Mouse (Mus musculus): Measurements from ENCODE around the gene Kmt2b. TPM values are rescaled to one million over a fixed set of nuclear protein-coding genes. Genes with fewer than 3 reads are reported as not detected.

Gene Kmt2b
- polyA plus RNA-seq, 2 experiments = 13.1 to 62.0 TPM

DNA sequence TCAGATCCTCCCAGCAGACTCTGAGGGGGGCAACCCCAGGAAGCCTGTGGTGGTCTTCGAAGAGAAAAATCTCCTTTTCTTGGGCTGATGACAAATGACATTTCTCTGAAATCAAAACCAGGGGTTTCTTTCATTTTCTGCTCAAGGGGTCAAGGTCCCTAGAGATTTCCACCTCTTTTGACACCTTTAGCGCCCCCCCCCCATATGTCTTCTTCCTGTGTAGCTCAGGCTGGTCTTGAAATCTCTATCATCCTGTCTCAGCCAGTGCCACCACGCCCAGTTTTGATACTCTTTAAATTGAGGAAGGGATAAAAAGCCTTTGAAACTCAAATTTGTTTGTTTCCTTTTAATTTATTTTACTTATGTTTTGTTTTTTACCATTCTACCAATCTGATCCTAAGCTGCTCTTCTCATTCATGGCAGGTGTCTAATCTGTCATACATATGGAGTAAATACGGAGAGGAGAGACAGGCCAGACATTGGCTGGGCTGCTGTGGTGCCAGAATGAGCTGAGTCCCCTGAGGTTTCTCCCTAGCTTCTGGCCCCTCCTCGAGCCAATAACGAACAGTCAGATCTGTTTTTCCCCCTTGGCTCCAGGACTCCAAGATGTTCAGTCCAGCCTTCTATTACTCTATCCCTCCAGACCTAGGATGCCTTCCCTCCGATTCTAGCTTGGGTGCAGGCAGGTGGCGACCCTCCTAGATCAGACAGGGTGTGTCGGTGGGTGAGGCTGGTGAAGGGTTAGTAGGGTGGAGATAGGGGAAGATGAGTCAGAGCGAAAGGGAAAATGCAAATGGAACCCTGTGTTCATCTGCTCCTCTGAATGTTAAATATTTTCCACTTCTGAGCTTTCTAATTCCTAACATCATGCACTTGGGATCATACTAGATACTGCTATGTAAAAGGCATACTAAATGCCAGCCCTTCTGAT, 5.3 kb upstream of the Kmt2b start:
- H3K27me3 ChIP-seq (ENCODE audit: control insufficient read depth, insufficient read depth, low read length) = no peaks in the 10 kb centered on the region
- no peak for ATAC-seq (ENCODE audit: low FRiP score, low read depth)
- H3K27ac ChIP-seq (replicated peaks; ENCODE audit: low read depth, low read length) = no peak overlapping the region
- H3K4me2 ChIP-seq (replicated peaks; ENCODE audit: low read depth, low read length, severe bottlenecking) = no peak overlapping the region
- H3K4me1 ChIP-seq (ENCODE audit: control insufficient read depth, insufficient read depth, low read length) = peaks cover 3% of the 10 kb centered on the region; the same call in 1 of the 2 replicates
- H3K9ac ChIP-seq (ENCODE audit: low read depth, low read length, severe bottlenecking) = no peak overlapping the region
- 76% methylated on average over 10 of the region's 10 CpGs for WGBS
- no peak overlapping the region for H3K4me3 ChIP-seq (replicated peaks; ENCODE audit: low read length)
- H3K36me3 ChIP-seq (ENCODE audit: control insufficient read depth, insufficient read depth, low read length) = no peaks in the 10 kb centered on the region
- no peak for TF ChIP-seq POLR2A (IDR thresholded peaks at IDR 0.05; ENCODE audit: borderline replicate concordance, extremely low read depth, insufficient read depth, insufficient read length)
- no peak for DNase-seq (ENCODE audit: low spot score)
- H3K9me3 ChIP-seq (ENCODE audit: control insufficient read depth, low read length) = no peaks in the 10 kb centered on the region

DNA sequence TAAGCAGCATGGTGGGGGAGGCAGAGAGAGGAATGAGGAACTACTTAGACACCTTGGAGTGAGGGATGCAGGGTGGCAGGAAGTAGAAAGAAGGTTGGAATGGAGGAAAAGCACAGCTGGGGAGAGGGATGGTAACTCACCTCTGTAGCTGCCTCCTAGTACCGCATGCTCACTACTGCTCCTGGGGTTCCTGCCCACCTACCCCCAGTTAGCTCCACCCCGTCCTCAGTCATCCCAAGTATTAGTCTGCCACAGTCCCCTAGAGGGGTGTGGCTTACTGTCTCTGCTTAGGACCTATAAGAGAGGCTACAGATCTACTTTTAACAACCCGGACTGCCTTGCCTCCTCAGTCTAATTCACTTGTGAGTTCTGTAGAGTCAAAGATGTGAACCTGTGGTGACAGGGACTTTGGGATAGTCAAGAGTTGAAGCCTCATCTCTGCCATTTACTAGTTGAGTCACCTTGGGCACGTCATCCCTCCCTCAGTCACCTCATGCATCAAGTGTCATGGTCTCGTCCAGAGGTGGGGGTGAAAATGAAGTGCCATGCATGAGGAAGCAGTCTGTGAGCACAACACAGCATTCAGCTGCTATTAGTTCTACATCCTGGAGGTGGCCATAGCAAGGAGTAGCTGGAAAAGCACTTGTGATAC, 4.4 kb upstream of the Kmt2b start:
- Histone ChIP-seq H3K4me3 (replicated peaks; ENCODE audit: low read length) (no peak overlapping the region), H3K36me3 (ENCODE audit: control insufficient read depth, insufficient read depth, low read length) (no peaks in the 10 kb centered on the region), H3K27me3 (ENCODE audit: control insufficient read depth, insufficient read depth, low read length) (no peaks in the 10 kb centered on the region), H3K4me2 (replicated peaks; ENCODE audit: low read depth, low read length, severe bottlenecking) (no peak overlapping the region), H3K27ac (replicated peaks; ENCODE audit: low read depth, low read length) (no peak overlapping the region), H3K9me3 (ENCODE audit: control insufficient read depth, low read length) (no peaks in the 10 kb centered on the region), H3K9ac (ENCODE audit: low read depth, low read length, severe bottlenecking) (no peak overlapping the region), H3K4me1 (ENCODE audit: control insufficient read depth, insufficient read depth, low read length) (peaks cover 3% of the 10 kb centered on the region; the same call in 1 of the 2 replicates)
- 39% methylated on average over 5 of the region's 5 CpGs for WGBS
- ATAC-seq (ENCODE audit: low FRiP score, low read depth) (no peak), DNase-seq (ENCODE audit: low spot score) (no peak)
- TF ChIP-seq POLR2A (IDR thresholded peaks at IDR 0.05; ENCODE audit: borderline replicate concordance, extremely low read depth, insufficient read depth, insufficient read length) = no peak

DNA sequence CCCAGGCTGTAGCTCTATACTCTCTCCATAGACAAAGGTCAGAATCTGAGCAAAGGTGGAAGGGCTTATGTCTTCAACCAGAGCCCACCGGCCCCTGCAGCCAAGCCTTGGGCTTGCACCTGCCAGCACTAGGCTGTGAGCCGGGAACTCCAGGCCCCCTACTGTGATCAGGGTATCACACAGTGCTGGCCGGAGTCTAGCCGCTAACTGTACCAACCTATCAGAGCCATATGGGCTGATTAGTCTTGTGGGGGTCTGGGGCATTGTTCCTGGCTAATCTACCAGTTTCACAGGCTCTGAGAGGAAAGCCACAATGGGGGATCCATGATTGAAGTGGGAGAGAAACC, 3.1 kb upstream of the Kmt2b start:
- Histone ChIP-seq H3K4me1 (ENCODE audit: control insufficient read depth, insufficient read depth, low read length) (peaks cover 14% of the 10 kb centered on the region), H3K4me3 (replicated peaks; ENCODE audit: low read length) (no peak overlapping the region), H3K27me3 (ENCODE audit: control insufficient read depth, insufficient read depth, low read length) (no peaks in the 10 kb centered on the region), H3K4me2 (replicated peaks; ENCODE audit: low read depth, low read length, severe bottlenecking) (no peak overlapping the region), H3K9me3 (ENCODE audit: control insufficient read depth, low read length) (no peaks in the 10 kb centered on the region), H3K36me3 (ENCODE audit: control insufficient read depth, insufficient read depth, low read length) (peaks cover 2% of the 10 kb centered on the region), H3K27ac (replicated peaks; ENCODE audit: low read depth, low read length) (no peak overlapping the region), H3K9ac (ENCODE audit: low read depth, low read length, severe bottlenecking) (no peak overlapping the region)
- WGBS = 43% methylated on average over 4 of the region's 4 CpGs
- no peak for DNase-seq (ENCODE audit: low spot score)
- ATAC-seq (ENCODE audit: low FRiP score, low read depth) = no peak
- TF ChIP-seq POLR2A (IDR thresholded peaks at IDR 0.05; ENCODE audit: borderline replicate concordance, extremely low read depth, insufficient read depth, insufficient read length) = no peak

DNA sequence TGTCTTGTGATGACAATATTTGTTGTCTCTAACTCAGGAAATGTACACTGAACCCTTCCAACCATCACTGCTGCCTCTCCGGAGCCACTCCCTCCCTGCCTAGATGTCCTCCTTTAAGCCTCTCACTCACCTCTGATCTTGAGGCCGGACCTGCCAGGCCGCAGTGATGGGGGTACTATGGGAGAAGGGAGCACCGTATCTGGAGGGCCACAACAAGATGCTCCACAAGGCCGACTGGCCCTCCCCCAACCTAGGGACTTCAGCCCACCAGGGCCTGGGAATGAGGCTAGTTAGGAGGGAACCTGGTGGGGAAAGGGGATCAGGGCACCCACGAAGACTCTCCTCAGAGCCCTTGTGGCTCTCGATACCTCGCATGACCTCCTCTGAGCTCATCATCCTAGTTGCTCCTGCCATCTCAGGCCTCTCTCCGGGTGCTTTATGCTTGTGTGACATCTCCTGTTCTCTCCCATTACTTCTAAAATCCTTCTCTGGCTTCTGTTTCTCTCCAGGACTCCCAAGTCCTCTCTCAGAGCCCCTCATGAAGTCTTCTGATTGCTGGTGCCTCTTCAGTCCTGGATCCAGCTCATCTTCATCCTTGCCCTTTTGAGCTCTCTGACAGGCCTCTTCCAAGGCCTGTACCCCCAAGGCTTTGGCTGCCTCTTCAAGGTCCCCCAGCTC, 2.5 kb upstream of the Kmt2b start:
- H3K9ac ChIP-seq (ENCODE audit: low read depth, low read length, severe bottlenecking) = no peak overlapping the region

More for the DNA sequence above, 2.5 kb upstream of the Kmt2b start:
- H3K36me3 ChIP-seq (ENCODE audit: control insufficient read depth, insufficient read depth, low read length) = peaks cover 7% of the 10 kb centered on the region
- H3K27ac ChIP-seq (replicated peaks; ENCODE audit: low read depth, low read length) = no peak overlapping the region
- H3K4me2 ChIP-seq (replicated peaks; ENCODE audit: low read depth, low read length, severe bottlenecking) = no peak overlapping the region
- no peaks in the 10 kb centered on the region for H3K27me3 ChIP-seq (ENCODE audit: control insufficient read depth, insufficient read depth, low read length)
- WGBS = 82% methylated on average over 9 of the region's 9 CpGs
- peaks cover 14% of the 10 kb centered on the region for H3K4me1 ChIP-seq (ENCODE audit: control insufficient read depth, insufficient read depth, low read length)
- DNase-seq (ENCODE audit: low spot score) (no peak), ATAC-seq (ENCODE audit: low FRiP score, low read depth) (no peak)
- no peak overlapping the region for H3K4me3 ChIP-seq (replicated peaks; ENCODE audit: low read length)
- TF ChIP-seq POLR2A (IDR thresholded peaks at IDR 0.05; ENCODE audit: borderline replicate concordance, extremely low read depth, insufficient read depth, insufficient read length) = no peak
- no peaks in the 10 kb centered on the region for H3K9me3 ChIP-seq (ENCODE audit: control insufficient read depth, low read length)

Data from limb, embryonic 14.5 days (tissue).